Mouse (Mus musculus) embryo, embryonic 11.5 days (tissue): ENCODE data around the gene Pla1a.

Experiments
- DNase-seq: peaks from one replicate; pipeline ENCODE4 v3.0.0-alpha.2; 2012; ENCODE audit warnings: low read depth, low spot score

The Pla1a gene

DNA sequence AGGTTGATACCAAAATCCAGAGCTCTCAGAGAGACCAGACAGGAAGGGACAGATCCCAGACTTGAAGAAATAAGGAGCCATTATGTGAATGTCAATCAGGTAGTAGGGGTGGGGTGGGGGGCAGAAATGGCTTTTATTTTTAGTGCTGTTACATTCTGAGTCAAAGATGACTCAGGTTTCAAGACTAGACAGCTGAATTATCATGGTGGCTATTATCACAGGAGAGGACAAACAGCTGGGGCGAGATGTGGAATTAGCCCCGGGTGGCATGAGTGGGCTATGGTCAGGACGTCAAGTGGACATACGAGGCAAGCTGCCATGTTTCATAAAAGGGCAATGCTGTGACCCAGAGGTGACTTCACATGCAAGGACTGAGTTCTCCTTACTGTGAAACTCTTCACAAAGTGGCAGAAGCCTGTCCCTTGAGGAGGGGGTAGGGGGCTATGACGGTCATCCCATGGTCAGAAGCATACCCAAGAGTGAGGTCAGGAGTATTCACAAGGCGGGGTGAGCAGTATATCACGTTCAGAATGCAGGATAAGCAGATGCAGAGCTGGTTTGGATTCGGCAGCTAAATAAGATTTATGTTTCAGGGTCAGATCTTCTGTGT lies 43.6 kb downstream of the Pla1a start:
- no peak for DNase-seq

DNA sequence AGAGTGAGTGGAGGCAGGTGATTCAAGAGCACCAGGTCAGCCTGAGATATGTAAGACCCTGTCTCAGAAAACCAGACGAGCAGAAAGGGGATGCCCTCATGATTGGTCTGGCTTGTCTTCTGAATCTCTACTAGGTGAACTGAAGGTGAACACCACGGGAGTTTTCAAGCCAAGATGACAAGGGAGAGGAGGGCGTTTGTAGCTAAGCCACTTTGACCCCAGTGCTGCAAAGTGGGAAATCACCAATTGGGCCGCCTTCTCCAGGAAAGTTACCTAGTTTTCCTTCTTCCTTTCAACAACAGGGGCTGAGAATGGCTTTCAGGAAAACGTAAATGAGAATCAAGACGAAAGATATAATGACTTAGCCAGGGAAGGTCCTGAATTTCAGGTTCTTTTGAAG lies 44.2 kb downstream of the Pla1a start:
- DNase-seq = no peak

DNA sequence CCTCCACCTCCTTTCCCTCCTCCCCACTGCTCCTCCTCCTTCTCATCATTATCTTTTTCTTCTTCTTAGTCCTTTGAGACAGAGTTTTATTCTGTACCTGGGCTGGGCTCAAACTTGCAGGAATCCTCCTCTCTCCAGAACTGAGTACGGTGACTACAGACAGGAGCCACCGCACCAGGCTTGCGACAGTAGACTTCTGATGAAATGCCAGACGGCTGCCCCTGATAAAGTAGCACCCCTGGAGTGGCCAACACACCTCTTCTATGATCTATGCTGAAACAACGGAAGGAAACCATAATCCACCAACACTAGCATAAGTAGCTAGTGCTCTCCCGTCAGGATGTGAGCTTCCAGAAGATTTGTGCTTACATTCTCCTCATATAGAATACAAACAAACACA lies 45.6 kb downstream of the Pla1a start:
- DNase-seq = no peak

DNA sequence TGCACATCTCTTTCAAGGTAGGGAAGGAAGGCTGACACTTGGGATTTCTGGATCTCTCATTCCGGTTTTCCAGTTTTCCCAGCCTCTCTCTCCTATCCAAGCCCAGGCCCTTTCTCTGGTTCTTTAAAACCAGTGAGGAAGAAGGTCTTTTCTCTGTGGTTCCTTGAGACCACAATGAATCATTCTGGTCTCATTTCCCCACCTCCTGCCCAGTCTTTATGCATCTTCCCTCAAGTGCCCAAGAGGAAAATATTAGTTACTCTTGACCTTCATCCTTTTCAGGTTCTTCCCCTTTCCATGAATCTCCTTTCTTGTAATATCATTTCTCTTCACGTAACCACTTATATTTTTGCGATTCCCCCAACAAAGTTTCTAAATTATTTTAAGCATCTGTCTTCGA lies 47.2 kb downstream of the Pla1a start:
- no peak for DNase-seq

DNA sequence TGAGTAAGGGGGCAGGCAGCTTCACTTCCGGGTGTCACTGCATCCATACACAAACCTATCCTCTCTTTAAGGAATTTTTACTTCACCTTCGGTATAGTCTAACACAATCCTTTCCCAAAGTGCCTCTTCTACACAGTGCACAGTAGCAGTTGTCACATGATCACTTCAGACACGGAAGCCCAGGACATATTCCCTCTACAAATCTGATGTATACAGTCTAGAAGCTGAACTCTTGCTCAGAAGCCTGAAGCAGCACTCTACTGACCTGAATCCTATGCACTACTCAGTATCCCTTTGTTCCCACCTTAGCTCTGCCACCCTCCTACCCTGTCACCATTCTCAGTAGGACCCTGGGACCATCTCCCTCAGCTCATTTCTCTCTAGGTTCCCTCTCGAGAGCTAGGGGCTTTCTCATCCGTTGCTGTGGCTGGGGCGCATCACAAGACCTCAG lies 47.7 kb downstream of the Pla1a start:
- no peak for DNase-seq

DNA sequence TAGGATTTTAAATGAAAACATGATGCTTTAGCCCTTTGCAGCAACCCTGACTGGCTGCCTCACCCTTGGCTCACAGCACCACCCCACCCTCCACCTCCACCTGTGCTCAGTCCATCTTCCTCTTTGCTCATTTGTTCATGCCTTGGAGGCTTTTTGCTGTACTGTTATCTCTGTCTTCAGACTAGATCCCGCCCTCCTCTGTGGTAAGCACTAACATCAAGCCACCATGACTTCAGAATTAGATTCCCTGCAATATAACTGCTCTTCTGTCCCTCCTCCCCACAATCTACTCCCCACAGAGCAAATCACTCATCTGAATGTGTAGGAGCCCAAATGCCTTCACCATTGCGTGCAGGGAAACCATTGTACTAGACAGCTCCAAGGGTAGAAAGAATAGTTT lies 49.3 kb downstream of the Pla1a start:
- DNase-seq = no peak

DNA sequence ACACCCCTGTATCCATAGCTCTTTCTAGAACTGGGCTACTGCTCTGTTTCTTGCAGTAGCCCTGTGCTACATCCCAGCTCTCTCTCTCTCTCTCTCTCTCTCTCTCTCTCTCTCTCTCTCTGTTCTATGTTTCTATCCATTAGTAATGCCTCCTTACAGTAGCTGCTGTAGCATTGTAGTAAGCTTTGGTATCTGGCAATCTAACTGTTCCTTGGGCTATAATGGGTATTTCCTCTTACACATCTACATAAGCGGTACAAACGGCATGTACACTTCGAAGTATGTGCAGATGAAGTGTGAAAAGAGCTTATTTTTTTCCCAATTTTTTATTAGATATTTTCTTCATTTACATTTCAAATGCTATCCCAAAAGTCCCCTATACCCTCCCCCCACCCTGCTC lies 53.0 kb downstream of the Pla1a start:
- no peak for DNase-seq

DNA sequence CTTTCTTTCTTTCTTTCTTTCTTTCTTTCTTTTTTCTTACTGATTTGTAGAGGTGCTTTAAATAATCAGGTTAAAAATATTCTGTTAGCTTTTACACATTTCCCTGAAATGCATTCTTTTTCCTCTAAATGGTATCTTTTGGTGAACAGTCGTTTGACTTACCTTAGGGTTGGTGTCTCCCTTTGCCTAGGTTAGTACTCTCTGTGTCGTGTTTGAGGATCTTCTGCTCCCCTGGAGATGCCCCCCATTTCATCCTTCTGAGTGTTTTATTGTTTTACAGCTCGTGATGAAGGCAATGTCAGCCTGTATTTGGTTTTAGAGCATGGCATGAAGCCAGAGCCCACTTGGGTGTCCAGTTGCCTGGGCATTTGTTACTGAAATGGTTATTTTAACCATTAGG lies 53.5 kb downstream of the Pla1a start:
- no peak for DNase-seq

DNA sequence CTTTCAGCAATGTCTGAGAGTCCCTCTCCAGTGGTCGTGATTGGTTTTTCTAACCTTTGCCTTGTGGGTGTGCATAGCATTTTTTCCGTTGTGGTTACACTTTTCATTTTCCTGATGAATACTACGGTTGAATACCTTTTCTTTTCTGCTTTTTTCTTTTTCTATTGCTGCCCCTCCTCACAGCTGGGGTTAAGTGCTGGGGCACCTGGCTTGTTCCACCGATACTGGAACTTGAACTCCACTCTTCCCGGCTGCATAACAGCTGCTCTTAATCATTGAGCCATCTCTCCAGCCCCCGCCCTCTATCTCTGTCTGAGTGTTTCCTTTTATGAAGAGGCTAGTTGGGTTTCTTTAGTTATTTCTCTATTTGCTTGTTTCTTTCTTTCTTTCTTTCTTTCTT lies 53.9 kb downstream of the Pla1a start:
- DNase-seq = no peak

DNA sequence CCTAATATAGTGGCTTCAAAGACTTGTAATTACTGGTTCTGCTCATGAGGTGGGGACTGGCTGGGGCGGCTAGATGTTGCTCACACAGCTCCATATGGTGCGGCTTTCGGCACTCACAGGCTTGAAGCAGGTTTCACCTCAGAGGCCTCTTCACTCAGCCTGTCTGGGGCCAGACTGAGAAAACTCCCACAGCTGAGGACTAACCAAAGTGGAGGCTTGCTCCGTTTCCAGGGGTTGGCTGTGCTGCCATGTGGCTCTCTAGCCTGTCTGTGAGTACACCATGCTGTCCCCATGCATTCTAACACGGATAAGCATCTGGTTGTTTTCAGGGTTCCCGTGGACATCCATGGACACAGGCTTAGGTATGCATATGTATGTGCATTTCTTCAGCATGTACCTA lies 54.4 kb downstream of the Pla1a start:
- DNase-seq = no peak

DNA sequence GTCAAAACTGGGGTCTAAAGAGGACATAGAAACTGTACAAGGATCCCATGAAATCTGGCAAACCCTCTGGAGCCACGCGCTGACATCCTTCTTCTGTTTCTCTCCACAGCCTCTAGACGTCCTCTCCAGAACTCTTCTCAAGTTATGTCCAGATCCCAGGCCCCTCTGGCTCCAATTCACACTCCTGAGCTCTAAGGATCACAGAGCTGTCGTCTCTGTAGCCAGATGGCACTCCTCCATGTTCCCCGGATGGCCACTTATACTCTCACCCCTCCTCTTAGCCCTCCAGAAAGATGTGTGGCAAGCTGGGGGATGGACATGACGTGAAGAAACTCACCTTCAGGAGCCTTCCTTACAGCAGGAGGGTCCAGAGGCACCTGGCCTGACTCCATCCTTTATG lies 55.4 kb downstream of the Pla1a start:
- DNase-seq = no peak

DNA sequence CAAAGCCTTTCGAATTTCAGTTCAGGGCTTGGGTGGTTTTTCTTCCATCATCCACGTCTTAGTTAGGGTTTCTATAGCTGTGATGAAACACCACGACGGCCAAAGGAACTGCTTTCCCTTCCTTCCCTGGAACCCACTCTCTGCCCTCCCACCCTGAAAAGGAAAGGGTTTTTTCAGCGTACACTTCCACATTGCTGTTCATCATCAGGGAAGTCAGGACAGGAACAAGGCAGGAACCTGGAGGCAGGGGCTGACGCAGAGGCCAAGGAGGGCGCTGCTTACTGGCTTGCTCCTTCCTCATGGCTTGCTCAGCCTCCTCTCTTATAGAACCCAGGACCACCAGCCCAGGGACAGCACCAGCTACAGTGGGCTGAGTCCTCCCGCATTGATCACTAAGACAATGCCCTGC lies 56.1 kb downstream of the Pla1a start:
- DNase-seq = no peak

DNA sequence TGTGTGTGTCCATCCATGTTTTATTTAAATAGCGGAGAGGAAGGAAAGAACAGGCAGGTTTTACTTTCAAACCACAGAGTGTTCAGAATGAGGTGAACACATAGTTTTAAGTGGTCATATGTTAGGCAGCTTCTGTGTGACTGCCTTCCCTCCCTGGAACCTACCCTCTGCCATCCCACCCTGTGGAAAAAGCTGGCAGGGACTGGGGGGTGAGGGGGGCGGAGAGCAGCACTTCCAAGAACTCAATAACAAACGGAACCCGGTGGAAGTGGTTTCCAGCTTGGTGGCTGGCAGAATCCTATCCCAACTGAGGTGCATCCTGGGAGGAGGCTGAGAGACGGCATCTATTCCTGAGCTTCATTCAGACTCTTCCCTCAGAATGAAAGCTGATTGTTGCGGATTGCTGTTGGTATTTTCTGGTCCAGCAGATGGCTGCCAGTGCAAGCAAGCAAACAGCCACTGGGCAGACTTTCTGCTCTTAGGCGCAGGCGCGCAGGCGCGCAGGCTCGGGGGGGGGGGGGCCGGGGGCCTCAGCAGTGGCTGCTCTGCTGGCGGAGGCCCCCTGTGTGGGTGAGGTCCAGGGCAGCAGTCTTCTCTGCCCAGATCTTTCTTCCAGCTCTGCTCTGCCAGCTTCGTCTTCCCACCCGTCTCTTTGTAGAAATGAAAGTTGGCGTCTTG lies 56.6 kb downstream of the Pla1a start:
- DNase-seq = no peak

DNA sequence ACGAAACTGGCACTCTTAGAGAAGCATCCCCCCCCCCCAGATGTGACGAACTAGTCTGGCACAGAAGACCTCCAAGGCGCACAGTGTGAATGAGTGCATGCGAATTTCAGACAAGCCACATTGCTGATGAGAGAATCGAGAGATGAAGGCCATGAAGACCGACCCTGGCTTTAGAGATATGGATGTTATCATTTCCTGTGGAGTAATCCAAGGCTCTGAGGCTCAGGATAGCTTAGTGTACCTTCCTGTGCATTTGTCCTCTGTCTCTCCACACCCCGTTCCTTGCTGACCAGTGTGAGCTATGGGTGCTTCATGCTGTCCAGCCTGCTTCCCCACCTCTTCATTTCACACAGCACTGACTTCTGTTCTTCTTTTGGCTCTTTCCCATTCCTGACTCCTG lies 57.8 kb downstream of the Pla1a start:
- no peak for DNase-seq

DNA sequence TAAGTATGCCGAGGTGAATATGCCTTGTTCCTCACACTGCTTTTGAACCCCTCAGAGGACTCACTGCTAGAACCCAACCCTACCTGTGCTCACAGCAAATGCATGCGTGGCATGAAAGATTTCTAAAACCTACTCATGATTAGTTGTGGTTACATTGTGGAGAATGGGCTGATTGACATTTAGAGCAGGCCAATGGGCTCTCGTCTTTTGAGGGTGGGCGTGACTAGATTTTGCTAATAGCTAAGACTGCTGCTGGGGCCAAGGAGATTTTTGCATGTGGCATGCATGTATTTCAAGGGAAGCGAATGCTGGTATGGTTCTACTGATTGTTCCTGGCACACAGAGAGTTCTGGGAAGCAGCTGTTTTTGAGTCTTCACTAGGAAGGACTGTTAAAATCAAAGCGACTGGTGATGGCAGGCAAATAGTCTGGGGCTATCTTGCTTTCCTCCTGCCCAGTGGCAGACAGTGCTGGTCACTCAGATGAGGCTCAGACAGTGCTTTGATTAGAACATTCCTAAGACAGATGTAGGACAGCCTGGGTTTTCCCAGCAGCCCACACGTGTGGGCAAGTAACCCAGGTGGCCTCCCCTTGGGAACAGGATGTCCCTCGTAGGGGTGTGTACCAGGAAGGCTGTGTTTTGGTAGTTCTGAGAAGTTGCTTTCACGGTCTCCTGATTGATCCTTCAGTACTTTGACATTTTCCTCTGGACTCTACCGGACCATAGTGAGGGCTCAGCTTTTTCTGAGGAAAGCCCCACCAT lies 58.4 kb downstream of the Pla1a start:
- no peak for DNase-seq

DNA sequence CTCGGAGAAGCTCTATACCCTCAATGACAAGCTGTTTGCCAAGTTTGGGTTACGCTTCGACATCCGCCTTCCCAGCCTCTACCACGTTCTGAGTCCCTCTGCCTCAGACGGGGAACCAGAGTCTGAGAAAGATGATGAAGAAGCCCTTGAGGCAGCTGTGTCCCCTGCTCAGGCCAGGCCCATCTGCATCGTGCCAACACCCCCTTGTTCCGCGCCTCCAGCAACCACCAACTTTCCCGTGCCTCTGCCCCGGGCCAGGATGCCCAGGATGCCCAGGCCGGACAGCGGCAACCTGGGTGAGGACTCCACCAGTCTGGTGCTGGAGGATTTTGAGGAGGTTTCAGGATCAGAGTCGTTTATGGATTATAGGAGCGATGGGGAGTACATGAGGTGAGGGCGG lies 59.0 kb downstream of the Pla1a start:
- no peak for DNase-seq

DNA sequence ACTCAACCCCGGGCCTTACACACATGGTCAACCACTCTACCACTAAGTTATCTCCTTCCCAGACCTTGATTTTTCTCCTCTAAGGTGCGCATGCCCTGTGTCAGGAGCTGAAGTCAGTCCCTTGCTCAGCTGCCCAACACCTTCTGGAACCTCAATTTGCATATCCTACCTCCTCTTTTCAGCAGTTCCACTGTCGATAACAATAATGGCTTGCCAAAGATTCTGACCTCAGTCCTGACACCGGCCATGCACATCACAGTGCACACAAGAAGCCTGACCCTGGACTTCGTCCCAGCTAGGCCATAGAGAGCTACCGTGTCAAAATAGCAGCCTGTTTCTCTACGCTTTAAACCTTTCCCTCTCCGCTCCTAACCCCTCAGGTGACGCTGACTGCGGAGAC lies 59.5 kb downstream of the Pla1a start:
- no peak for DNase-seq

DNA sequence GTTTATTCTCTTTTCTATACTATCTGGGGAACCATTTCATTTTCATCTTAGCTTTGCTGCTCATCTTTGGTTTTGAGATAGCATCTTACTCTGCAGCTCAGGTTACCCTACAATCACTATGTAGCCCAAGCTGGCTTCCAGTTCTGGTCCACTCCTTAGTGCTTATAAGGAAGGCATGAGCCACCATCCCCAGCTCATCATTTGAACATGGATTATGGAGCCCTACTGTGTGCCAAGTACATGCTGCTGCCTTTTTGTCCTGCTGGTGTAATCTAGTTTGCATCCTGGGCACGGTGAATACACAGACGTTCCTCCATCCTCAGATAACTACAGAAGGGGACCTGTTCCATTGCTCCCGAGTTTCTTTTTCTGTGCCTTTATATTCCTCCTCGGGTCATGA lies 60.1 kb downstream of the Pla1a start:
- no peak for DNase-seq

DNA sequence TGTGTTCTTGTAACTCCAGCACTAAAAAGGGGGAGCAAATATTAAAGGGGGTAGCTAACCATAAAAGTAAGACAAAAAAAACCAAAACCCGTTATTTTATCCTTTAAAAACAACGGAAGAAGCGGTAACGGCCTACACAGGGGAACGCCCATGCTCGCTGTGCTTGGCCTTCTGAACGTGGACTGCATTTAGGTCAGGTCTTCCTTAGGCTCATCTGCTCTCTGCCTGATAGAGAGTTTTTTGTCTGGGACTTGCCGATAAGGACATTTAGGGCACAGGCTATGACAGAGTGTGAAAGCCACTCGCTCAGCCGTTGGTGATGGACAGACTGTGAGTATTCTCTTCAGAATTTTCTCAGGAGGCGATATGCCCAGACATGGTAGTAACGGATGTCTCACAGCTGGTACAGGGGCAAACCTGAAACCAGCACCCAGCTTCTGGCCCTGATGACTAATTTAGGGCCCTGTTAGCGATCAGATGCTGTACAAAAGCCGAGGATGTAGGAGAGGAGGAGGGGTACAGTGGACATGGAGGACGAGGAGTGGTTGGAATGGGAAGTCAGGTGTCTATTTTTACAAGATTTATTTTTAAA lies 61.1 kb downstream of the Pla1a start:
- no peak for DNase-seq

DNA sequence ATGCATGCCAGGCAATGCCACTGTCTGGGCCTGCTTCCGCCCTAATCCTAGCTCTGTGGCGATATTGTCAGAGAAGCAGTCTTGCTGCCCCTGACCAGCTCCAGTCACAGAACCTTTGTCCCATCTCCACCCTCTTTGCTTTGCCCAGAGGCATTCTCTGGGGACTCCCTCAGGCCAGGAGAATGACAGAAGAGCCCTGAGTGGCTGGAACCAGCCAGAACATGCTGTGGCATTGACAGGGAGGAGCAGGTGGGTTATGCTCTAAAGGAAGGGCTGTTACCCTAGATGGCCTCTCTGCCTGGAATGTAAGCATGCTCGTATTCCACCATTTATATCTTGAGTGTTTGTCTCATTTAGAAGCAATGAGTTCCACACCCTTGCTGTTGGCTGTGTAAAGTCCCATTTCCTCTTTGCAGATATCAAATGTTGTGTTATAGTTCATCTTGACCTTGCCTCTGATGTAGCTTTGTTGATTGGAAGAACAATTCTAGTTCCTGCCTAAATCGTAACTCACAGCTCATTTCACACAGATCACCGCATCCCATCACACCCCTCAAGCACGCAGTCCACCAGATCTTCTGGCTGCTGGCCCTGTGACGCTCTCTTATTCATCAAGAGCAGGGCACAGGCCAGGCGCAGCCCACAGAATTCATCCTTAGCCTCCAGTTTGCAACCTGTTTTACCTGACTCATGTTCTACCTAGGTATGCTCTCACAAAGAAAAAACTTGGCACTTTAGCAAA lies 62.1 kb downstream of the Pla1a start:
- DNase-seq = no peak

DNA sequence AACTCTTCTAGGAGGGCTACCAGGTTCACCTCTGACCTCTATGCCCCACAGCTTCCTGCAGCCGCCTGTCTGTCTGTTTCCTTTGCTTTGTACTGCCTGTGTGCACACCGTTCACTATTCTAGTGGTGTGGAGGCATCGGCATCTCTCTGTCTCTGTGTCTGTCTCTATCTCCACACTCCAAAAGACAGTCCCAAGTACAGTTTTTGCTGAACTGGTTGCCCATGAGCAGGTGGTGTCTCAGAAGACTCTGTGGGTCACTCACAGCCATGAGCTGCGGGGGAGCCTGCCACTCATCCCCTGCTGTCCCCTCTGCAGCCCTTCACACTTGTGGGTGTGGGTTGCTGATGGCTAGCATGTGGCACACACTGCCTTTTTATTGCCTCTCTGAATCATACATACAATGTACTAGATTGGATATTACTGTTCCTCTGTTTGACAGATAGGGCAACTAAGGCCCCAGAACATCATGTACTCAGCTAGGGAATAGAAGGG lies 62.9 kb downstream of the Pla1a start:
- DNase-seq = no peak

DNA sequence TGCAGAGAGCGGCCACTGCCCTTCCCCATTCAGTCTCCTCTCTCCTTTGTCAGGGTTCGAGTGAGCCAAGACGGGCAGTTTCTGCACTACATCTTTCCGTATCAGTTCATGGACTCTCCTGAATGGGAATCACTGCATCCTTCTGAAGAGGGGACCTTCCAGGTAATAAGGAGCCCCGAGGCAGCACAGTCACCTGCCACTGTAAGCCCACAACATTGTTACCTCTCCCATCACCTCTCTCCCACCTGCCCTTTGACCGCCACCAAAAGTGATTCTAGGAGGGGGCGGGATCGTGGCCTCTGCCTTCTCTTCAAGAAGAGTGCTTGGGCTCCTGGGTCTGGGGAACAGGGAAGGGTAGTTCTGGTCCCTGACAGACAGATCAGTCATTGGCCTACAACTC lies 63.5 kb downstream of the Pla1a start:
- no peak for DNase-seq
